Mouse (Mus musculus) cerebellum, adult 2 months (tissue): ENCODE measurements around the gene P2ry10.

Experiments used
- CTCF ChIP-seq: fragments of 200-500 bp; IDR thresholded peaks from 2 replicates; pipeline ENCODE4 v1.5.1; 2011; ENCODE audit warnings: low read depth, mild to moderate bottlenecking, control low read depth, low read length, moderate library complexity, borderline replicate concordance; ENCODE audit not compliant: insufficient read depth
- POLR2A ChIP-seq: fragments of 200-500 bp; IDR thresholded peaks from 2 replicates; pipeline ENCODE4 v1.6.1; 2011; ENCODE audit warnings: low read length, control low read depth, borderline replicate concordance; ENCODE audit not compliant: insufficient read depth

DNA sequence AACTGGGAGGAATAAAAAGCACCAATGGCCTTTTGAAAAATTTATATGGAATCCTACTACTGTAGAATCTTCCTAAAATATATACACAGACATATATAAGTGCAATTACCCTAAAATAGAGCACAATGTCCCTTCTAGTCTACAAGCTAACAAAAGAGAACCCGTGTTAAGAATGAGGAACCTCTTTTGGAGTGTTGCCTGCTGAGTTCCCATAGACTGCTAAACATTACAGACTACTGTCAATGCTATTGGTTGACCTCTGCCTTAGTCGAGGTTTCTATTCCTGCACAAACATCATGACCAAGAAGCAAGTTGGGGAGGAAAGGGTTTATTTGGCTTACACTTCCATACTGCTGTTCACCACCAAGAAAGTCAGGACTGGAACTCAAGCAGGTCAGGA, 55.6 kb downstream of the P2ry10 start:
- no peak for TF ChIP-seq CTCF
- TF ChIP-seq POLR2A: no peak
